Mouse (Mus musculus): ENCODE results near the gene Zfp382.
"Not testable (repeated sequence)": the region's sequence is repeated elsewhere in the genome, so short reads cannot be mapped to it uniquely, and the experiment has no call there.

The Zfp382 gene

GRCm38 (mm10) chr7:30121308-30122187, at the start of gene Zfp382:
Zfp382 (plus strand) TSS chr7:30121942.
- DNase-seq (ENCODE audit: extremely low read depth, insufficient read length, low spot score), result peak; percentile 88

- peak; percentile 87 for DNase-seq (ENCODE audit: extremely low read depth, insufficient read length, low spot score)
Measured at GRCm38 (mm10) chr7:30072146-30073028, 49.4 kb upstream of the Zfp382 start, which contains the start of gene Zfp82. Zfp82 (minus strand) TSS chr7:30072900.

- peak; percentile 40 for DNase-seq (ENCODE audit: extremely low read depth, insufficient read length, low spot score)
Measured at GRCm38 (mm10) chr7:30086524-30086923, 35.2 kb upstream of the Zfp382 start.

DNA sequence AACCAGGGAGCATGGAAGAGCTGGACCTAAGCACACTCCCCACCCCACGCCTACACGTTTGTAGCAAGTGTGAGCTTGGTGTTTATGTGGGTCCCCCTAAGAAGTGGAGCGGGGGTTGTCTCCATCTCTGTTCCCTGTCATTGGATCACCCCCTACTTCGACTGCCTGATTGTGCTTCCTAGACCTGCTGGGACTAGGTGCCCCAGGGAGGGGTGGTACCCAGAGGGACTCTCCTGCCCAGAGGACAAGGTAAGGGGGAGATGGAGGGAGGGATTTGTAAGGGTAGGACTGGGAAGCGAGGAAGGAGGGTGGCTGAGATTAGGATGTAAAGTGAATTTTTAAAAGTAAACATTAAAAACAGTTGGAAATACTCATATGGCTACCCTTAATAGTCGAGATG, 32.3 kb upstream of the Zfp382 start:
- no peak for DNase-seq (ENCODE audit: extremely low read depth, insufficient read length, low spot score)

DNA sequence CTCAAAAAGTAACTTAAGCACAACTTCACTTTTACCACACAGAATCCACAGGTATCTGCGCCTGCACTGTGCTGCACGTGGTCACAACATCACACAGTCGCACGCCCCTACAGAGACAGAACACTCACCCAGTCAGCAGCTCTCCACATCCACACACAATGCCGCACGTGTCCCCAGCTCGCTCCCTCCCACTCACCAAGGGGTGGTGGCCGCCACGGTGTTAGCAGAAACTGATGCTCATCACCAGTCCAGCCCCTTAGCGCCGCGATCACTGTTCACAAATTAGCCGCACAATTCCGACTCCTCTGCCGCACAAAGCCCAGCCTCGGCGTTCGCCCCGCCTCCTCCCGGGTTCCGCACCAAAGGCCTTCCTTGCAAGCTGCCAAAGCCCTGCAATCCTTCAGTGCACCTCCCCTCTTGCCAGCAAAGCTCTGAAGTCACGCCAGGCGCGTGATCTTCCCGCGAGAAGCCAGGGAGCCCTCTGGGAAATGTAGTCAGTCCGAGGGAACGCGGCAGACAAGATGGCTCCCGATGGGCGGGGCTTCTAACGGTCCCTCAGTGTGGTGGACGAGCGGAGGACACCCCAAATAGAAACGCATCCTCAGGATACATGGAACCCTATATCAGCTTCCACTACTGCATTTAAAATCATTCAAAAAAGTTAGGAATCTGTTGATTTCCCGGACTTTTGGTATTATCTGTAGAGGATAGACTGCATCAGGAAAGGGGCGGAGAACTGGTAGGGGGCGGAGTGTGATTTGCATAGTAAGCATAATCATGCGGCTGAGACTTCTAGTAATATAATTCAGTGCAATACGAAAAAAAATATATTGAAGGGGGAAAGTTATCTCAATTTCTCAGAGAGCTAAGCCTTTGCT, 31.4 kb upstream of the Zfp382 start, which contains the start of the genes Gm26920 and Zfp566:
TSS of gene Gm26920 (minus strand) at position 319 of the 878 bp plus-strand sequence.
TSS of gene Zfp566 (minus strand) at position 436 of the 878 bp plus-strand sequence.
- peak; percentile 96 for DNase-seq (ENCODE audit: extremely low read depth, insufficient read length, low spot score)

GRCm38 (mm10) chr7:30090970-30091585, 30.7 kb upstream of the Zfp382 start:
- peak; percentile 42 for DNase-seq (ENCODE audit: extremely low read depth, insufficient read length, low spot score)

- no peak for DNase-seq (ENCODE audit: extremely low read depth, insufficient read length, low spot score)
Measured at GRCm38 (mm10) chr7:30092666-30093065, 29.1 kb upstream of the Zfp382 start.

DNA sequence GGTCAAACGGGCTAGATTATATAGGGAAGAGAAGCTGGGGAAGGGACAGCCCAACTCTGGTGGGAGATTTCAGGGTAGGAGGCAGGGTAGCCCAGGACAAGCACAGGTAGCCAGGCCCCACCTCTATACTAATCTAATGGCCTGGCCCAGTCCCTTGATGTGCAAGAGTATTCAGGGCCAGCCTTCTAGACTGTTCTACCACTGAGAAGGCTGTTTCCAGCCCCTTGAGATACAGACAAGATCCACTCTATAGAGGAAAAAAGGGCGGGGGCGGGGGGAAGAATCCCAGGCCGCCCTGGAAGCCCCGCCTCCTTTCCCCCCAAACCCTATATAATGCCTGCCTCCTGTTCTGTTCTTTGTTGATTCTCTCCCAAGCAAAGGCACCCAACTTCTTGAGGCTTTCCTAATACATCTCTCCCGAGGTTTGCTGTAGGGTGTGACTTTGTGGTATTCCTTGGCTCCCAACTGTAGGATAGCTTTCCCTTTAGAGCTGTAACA, 27.8 kb upstream of the Zfp382 start:
- no peak for DNase-seq (ENCODE audit: extremely low read depth, insufficient read length, low spot score)

GRCm38 (mm10) chr7:30094646-30095429, 26.9 kb upstream of the Zfp382 start, which contains the start of gene Zfp260:
Zfp260 (plus strand) TSS chr7:30094777.
- peak; percentile 81 for DNase-seq (ENCODE audit: extremely low read depth, insufficient read length, low spot score)

- no peak for DNase-seq (ENCODE audit: extremely low read depth, insufficient read length, low spot score)
Measured at GRCm38 (mm10) chr7:30095551-30096125, 26.1 kb upstream of the Zfp382 start.

DNA sequence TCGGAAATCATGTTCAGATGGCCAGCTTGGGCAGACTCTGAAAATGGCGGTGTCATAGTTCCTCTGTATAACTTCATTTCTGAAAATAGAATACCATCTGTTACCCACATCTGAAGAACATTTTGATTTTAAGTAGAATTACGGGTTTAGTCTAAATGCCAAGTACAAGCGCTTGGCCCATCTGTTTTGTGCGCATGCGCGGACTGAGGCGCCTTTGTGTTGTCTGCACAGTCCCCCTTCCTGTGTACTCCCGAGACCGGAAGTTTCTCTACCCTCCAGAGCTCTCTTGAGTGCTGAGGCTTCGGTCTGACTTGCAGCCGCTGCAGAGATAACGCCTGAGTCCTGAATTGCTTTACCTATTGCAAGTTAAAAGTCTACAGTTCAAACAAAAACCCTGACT, 22.4 kb upstream of the Zfp382 start:
- no peak for DNase-seq (ENCODE audit: extremely low read depth, insufficient read length, low spot score)

GRCm38 (mm10) chr7:30116076-30116475, 5.7 kb upstream of the Zfp382 start:
- DNase-seq (ENCODE audit: extremely low read depth, insufficient read length, low spot score), result no peak

GRCm38 (mm10) chr7:30117935-30118334, 3.8 kb upstream of the Zfp382 start:
- DNase-seq (ENCODE audit: extremely low read depth, insufficient read length, low spot score), result not testable (repeated sequence)

GRCm38 (mm10) chr7:30122188-30122530, 417 bp downstream of the Zfp382 start:
- no peak for DNase-seq (ENCODE audit: extremely low read depth, insufficient read length, low spot score)

DNA sequence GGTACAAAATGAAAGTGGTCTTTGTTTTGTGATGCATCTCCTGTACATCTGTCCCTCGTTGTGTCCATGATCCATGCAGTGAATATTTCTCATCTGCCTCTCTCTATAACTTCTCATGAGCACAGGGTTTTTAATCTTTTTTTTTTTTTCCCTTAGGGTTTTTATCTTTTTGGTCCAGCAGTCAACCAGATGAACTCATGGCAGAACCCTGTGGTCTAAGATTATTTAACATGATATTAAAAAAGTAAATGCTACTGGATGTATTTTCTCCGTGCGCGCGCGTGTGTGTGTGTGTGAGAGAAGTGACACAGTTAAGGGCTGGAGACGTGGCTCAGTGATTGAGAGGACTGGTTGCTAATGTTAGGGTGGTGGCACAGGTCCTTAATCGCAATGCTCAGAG, 8.2 kb downstream of the Zfp382 start:
- DNase-seq (ENCODE audit: extremely low read depth, insufficient read length, low spot score), result no peak

DNA sequence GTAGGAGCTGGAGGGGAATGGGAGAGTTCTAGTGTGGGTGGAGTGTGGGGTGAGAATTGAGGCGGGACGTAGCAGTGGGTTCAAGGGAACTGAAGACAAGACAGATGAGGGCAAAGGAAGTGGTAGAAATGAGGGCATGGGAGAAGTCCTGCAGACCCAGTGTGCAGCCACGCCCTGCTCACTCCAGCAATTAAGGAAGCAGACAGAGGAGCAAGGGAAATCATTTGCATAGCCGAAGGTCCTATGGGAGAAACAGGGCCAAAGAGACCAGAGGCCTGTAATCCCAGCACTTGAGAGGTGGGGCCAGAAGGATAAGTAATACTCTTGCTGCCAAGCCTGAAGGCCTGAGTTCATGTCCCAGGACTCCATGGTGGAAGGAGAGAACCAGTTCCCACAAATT, 10.7 kb downstream of the Zfp382 start:
- DNase-seq (ENCODE audit: extremely low read depth, insufficient read length, low spot score), result no peak

GRCm38 (mm10) chr7:30136826-30137225, 15.1 kb downstream of the Zfp382 start:
- DNase-seq (ENCODE audit: extremely low read depth, insufficient read length, low spot score), result no peak

- no peak for DNase-seq (ENCODE audit: extremely low read depth, insufficient read length, low spot score)
Measured at GRCm38 (mm10) chr7:30143170-30143554, 21.4 kb downstream of the Zfp382 start.

All from 3134 (cell line).